ENCODE assay signal across 1 mouse cellular context in the genomic region with DNA sequence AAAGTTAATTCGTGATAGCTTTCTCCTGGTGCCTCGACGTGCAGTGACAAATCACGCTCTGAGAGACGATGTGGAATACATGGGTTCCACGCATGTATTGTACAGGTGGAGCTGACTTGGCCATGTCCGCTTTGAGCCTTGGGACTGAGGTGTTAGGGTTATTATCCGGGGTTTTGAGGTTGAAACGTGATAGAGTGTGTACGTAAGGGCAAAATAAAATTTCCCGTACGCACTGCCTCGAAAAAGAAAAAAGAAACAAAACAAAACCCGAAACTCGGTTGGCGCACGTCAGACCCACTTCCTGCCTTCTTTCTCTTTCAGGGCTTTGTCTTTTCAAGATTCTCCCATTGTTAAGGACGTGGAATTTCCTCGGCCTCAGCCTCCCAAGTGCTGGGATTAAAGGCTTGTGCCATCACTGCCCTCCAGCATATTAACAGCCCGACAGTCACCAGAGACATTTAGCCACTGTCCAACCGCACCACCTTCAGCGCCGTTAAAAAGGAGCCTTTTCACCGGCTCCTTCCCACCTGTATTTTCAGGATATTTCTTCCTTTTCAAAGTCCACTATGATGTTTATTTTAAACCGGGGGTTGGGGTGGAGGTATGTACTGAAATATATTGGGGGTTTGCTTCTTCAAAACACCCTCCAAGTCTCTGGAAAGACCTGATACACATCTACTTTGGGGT.
TF ChIP-seq lines count a peak whose summit lies in the region.

No protein-coding gene starts in this region.

TF ChIP-seq in MEL, 35 proteins besides CTCF, POLR2A, EP300 and RAD21 (continued from another document):
- peak; percentile 38; the same call in 1 of the 2 replicates for TF ChIP-seq ZNF384 (IDR thresholded peaks at IDR 0.05; ENCODE audit: low read depth, low read length)
- peak; percentile 60; the same call in 1 of the 2 replicates for TF ChIP-seq ZKSCAN1 (IDR thresholded peaks at IDR 0.05; ENCODE audit: low read depth, low read length)
- peak; percentile 60; the same call in 1 of the 2 replicates for TF ChIP-seq ELF1 (IDR thresholded peaks at IDR 0.05; ENCODE audit: low read depth, low read length)
- TF ChIP-seq USF2 (IDR thresholded peaks at IDR 0.05; ENCODE audit: borderline replicate concordance in 1 of 2, insufficient read depth in 1 of 2, low read depth in 1 of 2, low read length in 2 of 2) = no peak
- peak; percentile 51; the same call in 1 of the 2 replicates for TF ChIP-seq ZMIZ1 (IDR thresholded peaks at IDR 0.05; ENCODE audit: low read depth, low read length)
- TF ChIP-seq MYB (IDR thresholded peaks at IDR 0.05; ENCODE audit: low read depth, low read length) = no peak
- no peak for TF ChIP-seq TBP (IDR thresholded peaks at IDR 0.05; ENCODE audit: low read depth, low read length)
- TF ChIP-seq POLR2AphosphoS2 (IDR thresholded peaks at IDR 0.05; ENCODE audit: low read length) = peak; percentile 34; the same call in 1 of the 2 replicates
- TF ChIP-seq SMC3 (IDR thresholded peaks at IDR 0.05; ENCODE audit: low read depth, low read length) = peak; percentile 25; the same call in 1 of the 2 replicates
- no peak for TF ChIP-seq CHD2 (IDR thresholded peaks at IDR 0.05; ENCODE audit: low read length)
- TF ChIP-seq MYC (IDR thresholded peaks at IDR 0.05; ENCODE audit: low read depth, low read length) = 0 out of 2 replicates have a peak, but pooled peaks have one; percentile 21
- peak; percentile 52; the same call in 1 of the 2 replicates for TF ChIP-seq MAZ (IDR thresholded peaks at IDR 0.05; ENCODE audit: low read depth, low read length)
- 0 out of 2 replicates have a peak, but pooled peaks have one; percentile 38 for TF ChIP-seq ETS1 (IDR thresholded peaks at IDR 0.05; ENCODE audit: low read depth, low read length)
- 0 out of 2 replicates have a peak, but pooled peaks have one; percentile 51 for TF ChIP-seq JUND (IDR thresholded peaks at IDR 0.05; ENCODE audit: low read depth, low read length)
- TF ChIP-seq MAFK (IDR thresholded peaks at IDR 0.05; ENCODE audit: borderline replicate concordance, low read depth, low read length) = no peak
- TF ChIP-seq MEF2A (IDR thresholded peaks at IDR 0.05; ENCODE audit: extremely low read depth, insufficient replicate concordance, low read depth, low read length, poor library complexity, severe bottlenecking) = no peak
- peak; percentile 83 for TF ChIP-seq MXI1 (IDR thresholded peaks at IDR 0.05; ENCODE audit: low read depth, low read length)
- peak; percentile 52 for TF ChIP-seq MAX (IDR thresholded peaks at IDR 0.05; ENCODE audit: low read length)
- TF ChIP-seq CHD1 (IDR thresholded peaks at IDR 0.05; ENCODE audit: low read depth, low read length) = peak; percentile 96
- TF ChIP-seq KAT2A (conservative IDR thresholded peaks at IDR 0.05; ENCODE audit: low read depth, low read length) = no peak; the same call in 1 of the 2 replicates
- TF ChIP-seq TCF12 (IDR thresholded peaks at IDR 0.05; ENCODE audit: low read depth, low read length) = peak; percentile 44; the same call in 1 of the 2 replicates
- TF ChIP-seq TAL1 (IDR thresholded peaks at IDR 0.05; ENCODE audit: low read length) = no peak
- TF ChIP-seq ZC3H11A (IDR thresholded peaks at IDR 0.05; ENCODE audit: low read depth, low read length) = no peak
- TF ChIP-seq SIN3A (IDR thresholded peaks at IDR 0.05; ENCODE audit: low read length) = peak; percentile 79
- no peak for TF ChIP-seq GATA1 (IDR thresholded peaks at IDR 0.05; ENCODE audit: low read depth, low read length)
